Mouse (Mus musculus): ENCODE data around the gene Btbd8. TPM values are rescaled to one million over a fixed set of nuclear protein-coding genes. Genes with fewer than 3 reads are reported as not detected.

Btbd8 gene
- total RNA-seq, 2 experiments from 2014 or later = 157 to 161 TPM

DNA sequence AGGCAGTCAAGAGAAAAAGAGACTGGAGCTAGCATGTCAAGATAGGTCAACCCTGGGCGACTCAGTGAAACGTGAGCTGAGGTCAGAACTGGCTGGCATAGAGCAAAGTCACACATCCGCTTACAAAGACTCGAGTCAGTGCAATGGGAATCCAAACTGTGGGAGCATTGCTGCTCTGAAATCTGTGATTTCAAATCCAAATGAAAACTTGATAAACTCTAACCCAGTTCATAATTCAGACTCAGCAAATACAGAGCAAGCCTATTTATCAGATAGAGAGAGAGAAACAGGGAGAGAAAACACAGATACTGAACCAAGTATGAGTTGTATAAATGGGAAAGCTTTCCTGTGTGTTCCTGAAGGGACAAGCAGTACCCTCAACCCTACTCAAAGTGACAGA, 69.5 kb downstream of the Btbd8 start, which contains the start of gene Gm42669:
TSS of gene Gm42669 (plus strand) at position 301 of the 400 bp plus-strand sequence.
- DNase-seq (ENCODE audit: low spot score in 2 of 2) = no peak
- intact Hi-C loops (cut with DNase I) = no loop called here

DNA sequence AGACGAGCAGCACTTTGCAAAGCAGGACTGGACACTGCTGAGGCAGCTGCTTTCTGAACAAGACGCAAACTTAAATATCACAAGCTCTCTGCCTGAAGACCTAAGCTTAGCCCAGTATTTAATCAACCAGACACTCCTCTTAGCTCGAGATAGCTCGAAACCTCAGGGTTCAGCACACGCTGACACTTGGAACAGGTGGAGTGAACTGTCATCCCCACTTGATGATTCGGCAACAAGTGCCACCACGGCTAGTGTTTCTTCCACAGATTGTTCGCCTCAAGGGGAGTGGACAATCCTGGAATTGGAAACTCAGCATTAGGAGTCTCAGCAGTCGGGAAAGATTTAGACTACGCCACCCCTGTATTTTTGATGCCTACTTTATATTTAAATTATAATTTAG, 72.7 kb downstream of the Btbd8 start:
- DNase-seq (ENCODE audit: low spot score in 2 of 2) = no peak
- intact Hi-C loops (cut with DNase I) = no loop called here

DNA sequence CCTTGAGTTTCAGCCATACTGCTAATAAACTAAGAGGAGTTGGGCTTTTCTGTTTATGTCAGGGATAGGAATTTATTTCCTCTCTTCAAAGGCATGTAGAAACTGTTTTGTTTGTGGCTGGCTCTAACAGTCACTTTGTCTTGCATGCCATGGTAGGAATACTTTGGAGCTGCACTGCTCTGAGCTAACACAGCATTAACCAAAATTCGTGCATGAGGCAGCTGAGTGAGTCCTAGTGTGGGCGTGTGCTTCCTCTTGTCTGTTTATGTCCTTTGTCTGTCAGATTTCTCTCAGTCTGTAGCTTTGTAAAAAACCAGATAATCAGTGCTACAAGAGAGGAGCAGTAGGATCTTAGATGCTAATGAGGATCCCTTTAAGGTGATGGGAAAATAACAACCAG, 73.5 kb downstream of the Btbd8 start:
- intact Hi-C loops (cut with DNase I) = no loop called here
- no peak for DNase-seq (ENCODE audit: low spot score in 2 of 2)

DNA sequence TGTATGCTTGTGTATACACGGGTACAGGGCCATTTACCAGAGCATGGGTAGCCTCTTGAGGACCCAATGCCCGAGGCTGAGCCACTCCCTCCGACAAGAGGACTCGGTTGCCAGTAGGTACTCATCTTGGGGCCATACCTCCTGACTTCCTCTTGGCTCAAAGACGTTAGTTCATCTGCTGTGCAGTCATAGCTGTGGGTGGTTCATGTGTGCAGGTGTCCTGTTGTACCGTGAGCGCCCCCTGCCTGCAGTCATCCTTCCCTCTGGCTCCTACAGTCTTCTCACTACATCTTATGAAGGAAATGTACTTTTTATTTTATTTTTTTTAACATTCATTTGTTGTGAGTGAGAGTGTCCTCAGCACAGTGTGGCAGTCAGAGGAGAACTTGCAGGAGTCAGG, 75.8 kb downstream of the Btbd8 start:
- peak in 1 of 2 experiments; percentile 71 for DNase-seq (ENCODE audit: low spot score in 2 of 2)
- intact Hi-C loops (cut with DNase I) = no loop called here

DNA sequence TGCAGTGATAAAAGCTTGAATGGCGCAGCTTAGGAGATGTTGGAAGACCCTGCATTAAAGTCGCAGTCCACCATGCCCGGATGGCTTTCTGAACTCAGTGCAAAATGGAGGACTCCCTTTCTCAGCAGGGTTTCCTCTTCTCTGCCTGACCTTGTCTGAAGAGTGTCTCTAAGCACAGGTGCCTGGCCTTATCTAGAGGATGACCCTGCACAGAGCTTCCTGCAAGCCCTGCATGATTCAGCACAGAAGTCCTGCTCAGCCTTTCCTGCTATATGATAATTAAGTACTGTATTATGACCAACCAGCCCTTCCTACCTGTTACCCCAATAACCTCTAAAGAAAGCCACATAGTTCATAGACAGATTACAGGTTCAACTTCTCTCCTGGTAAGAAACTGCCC, 77.7 kb downstream of the Btbd8 start:
- DNase-seq (ENCODE audit: low spot score in 2 of 2) = no peak
- intact Hi-C loops (cut with DNase I) = no loop called here

DNA sequence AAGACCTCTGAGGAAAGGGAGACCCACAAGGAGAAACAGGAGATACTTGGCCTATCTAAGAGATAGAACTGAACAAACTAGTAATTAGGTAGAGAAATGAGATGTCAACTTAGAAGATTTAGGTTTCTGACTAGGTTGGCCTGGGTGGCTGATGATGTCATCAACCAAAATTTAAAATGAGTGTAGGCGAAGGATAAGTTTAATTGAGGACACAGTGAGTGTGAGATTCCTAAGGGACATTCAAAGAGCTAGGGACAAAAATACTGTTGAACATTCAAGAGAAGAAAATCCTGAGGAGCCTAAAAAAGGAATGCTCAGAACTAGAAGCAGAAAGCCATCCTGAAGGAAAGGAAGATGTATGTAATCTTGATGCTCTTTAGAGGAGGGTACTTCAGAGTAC, 78.3 kb downstream of the Btbd8 start:
- intact Hi-C loops (cut with DNase I) = no loop called here
- DNase-seq (ENCODE audit: low spot score in 2 of 2) = peak in 1 of 2 experiments; percentile 86

DNA sequence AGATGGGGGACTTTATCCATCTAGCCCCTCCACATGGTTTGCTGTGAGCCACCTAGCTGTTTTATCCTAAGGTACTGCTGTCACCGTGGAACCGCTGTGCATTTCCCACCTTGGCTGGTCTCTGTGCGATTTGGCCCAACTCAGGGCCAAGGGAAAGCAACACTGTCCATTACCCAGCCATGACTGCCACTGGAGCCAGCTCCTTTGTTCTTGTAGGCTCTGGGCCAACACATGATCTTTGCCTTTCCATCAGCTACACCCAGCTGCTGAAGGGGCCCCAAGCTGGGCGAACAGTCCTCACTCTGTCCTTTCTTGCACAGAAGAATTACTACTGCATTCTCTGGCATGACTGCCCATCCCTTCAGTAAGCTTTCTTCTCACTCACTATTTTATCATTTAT, 80.8 kb downstream of the Btbd8 start:
- DNase-seq (ENCODE audit: low spot score in 2 of 2) = no peak
- intact Hi-C loops (cut with DNase I) = no loop called here

DNA sequence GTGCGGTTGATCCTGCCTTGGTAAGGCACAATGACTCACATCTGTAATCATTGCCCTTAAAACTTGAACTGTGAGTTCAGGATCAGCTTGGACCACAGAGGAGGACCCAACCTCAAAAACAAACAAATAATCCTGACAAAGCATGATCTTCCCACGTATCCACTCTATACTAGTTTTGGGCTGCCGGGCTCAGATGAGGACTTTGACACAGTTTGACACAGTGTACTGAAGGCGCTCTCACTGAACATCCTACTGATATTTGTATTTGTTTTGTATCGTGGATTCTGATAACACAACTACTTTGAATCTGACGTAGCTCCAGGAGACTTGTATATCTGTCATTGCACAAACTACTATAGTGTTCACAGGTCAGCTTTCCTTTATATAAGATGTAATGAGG, 83.6 kb downstream of the Btbd8 start:
- no peak for DNase-seq (ENCODE audit: low spot score in 2 of 2)
- intact Hi-C loops (cut with DNase I) = no loop called here

DNA sequence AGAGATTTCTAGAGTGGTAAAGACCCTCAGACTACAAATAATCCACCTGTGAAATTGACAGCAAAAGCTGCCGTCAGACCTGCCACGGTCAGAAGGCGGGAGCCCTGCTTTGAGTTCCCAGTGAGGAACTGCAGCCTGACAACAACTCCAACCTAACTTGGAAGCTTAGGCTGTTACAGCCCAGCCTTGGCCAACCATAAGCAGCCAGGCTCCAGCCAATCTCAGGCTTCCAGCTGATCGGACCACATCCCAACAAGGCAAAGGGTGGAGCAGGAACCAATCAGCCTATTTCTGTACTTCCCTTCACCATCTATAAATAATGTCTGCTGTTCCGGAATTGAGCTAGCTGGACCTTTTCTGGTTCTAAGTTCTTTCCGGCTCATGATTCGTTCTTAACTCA, 84.1 kb downstream of the Btbd8 start:
- DNase-seq (ENCODE audit: low spot score in 2 of 2) = peak; percentile 38 to 86
- intact Hi-C loops (cut with DNase I) = loop anchor here (2.0 kb wide), 1 partner anchor 117 kb away; no protein-coding TSS in a partner anchor

DNA sequence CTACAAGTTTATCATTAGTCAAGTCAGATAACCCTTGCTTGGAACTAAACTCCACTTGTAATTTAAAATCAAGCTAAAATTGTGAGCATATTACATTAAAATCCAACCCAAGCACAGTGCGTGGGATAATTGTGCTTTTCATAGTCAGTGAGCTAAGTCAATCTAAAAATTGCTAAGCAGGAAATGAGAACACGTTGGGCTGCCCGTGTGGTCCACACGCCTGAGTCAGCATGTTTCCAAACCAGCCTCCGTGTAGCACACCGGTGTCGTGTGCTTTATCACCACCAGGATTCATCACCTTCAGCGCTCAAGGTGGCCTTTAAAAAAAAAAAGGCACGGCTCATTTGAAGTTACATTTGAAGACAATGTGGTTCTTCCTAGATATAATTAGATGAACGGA, 86.5 kb downstream of the Btbd8 start:
- peak; percentile 52 to 89 for DNase-seq (ENCODE audit: low spot score in 2 of 2)
- intact Hi-C loops (cut with DNase I) = no loop called here

DNA sequence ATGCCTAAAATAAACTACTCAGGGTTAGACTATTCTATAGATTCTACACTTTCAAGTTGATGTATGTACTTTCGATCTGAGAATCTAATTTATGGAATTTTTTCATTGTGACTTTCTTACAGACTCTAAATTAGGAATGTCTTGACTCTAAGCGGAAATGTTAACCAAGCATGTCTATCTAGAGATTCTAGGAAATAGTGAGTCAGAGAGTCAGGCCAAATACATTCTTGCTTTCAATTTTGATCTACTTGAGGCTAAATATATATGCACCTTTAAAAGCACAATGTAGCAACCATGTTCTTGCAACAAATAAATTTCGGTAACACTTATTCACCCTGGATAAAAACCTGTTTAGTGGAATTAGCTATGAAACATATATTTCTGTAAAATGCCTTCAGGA, 91.1 kb downstream of the Btbd8 start:
- DNase-seq (ENCODE audit: low spot score in 2 of 2) = no peak
- intact Hi-C loops (cut with DNase I) = no loop called here

DNA sequence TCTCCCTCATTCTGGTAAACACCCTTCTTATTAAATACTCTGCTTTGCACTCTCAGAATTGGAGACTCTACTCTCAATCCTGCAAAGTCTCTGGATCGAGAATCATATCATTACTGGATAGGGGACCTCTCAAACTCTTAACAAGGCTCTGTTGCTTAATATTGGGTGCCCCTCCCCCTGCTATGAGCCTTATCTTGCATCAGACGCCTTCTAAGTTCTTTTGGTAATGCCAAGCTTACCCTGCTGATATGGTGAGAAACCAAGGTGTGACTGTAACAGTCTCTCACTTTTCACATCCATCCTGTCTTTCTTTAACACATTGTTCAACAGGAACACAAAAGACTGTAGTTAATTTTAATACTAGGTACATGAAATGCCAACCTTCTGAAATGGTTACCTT, 95.8 kb downstream of the Btbd8 start:
- intact Hi-C loops (cut with DNase I) = no loop called here
- no peak for DNase-seq (ENCODE audit: low spot score in 2 of 2)

DNA sequence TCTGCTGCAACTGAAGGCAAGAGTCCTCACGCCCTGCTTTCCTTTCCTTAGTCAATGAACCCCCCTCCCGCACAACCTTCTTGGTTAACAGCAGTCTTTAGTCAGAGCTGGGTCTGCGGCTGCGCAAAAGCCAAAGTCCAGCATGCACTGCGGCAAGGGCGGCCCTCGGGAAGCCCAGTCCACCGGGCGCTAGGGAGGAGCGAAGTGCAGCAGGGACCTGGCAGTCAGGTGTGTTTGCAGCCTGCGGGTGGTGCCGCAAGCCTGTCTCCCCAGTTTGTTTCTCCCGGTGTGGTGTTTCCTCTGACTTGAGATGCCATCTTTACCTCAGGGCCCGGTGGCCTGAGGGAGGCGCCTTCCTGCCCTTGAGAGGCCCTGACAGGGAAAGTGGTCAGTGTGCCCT, 96.8 kb downstream of the Btbd8 start, which contains the start of gene 1700028K03Rik:
TSS of gene 1700028K03Rik (plus strand) at position 129 of the 400 bp plus-strand sequence.
- intact Hi-C loops (cut with DNase I) = no loop called here
- no peak for DNase-seq (ENCODE audit: low spot score in 2 of 2)

DNA sequence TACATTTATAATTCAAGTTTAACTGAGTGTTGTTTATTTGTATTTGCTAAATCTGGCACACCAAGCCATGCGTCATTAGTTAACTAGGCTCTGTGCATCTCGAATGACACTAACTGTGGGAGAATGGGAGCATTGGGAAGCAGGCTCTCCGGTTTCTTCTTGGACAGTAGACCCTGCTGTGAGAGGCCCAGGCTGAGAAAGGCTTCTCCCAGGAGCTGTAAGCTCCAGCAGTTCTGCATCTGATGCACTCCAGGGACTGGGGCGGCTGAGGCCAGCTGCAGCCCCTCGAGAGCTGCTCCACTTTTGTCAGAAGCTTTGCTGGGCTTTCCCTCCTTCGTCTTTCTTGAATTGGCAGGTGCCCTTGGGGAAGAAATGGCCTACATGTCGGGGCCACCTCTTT, 103.9 kb downstream of the Btbd8 start:
- intact Hi-C loops (cut with DNase I) = no loop called here
- no peak for DNase-seq (ENCODE audit: low spot score in 2 of 2)

DNA sequence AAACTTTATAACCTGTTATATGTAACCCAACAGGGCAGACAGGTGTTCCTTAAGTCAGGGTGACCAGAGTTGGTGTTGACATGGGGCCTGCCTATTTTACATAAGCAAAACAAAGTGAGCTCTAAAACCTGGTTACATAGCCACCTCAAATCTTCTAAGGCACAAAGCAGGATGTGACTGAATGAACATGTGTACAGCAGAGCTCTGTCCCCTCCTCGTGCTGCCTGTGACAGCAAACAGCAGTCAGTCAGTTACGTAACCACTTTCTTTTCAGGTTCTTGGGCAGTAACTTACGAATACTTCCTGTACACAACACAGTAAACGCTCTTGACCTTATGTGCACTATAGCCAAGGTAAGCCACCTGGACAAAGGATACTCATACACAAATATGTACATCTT, 108.1 kb downstream of the Btbd8 start:
- intact Hi-C loops (cut with DNase I) = no loop called here
- no peak for DNase-seq (ENCODE audit: low spot score in 2 of 2)

DNA sequence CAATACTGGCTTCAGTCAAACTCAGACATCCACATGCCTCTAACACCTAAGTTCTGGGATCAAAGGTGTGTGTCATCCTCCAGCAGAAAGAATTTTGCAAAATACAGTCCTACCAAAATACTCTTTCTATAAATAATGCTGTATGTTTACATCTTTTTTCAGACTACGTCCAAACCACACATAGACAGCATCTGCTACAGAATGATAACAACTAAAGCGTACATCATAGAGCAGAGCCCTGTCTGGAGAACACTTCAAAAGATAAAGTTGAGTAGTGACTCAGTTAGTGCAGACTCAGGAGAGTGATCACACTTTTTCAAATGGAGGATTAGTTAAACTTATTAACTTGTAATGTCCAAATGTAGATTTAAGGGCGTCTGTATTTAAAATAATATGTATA, 110.2 kb downstream of the Btbd8 start:
- intact Hi-C loops (cut with DNase I) = no loop called here
- DNase-seq (ENCODE audit: low spot score in 2 of 2) = no peak

DNA sequence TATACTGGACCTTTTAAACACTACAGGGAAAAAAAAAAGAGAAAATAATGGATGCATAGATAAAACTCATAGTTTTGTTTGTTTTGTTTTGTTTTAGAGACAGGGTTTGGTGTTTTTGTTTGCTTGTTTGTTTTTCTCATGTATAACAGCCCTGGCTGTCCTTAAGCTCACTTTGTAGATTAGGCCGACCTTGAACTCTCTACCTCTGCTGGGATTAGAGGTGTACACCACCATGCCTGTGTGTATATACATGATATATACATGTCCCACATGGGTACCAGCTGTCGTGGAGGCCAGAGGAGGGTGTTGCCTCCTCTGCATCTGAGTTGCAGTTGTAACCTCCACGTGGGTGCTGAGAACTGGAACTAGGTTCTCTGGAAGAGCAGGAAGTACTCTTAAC, 110.6 kb downstream of the Btbd8 start:
- no peak for DNase-seq (ENCODE audit: low spot score in 2 of 2)
- intact Hi-C loops (cut with DNase I) = no loop called here

DNA sequence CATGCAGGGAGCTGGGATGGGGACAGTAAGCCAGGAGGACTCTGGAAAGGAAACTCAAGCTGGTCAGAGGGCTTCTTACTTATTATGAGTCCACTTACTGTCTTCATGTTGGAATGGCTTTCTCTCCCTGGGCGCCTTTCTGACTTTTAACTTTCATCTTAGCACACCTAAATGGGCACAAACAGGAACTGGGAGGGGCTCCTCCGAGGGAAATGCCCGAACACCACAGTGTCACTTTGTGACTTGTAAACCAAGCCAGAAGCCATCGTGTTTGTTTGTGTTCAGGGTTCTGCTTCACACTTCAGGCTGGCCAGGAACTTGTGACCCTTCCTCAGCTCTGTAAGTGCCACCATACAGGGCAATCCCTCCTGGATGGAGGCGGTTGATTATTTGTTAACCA, 116.5 kb downstream of the Btbd8 start:
- DNase-seq (ENCODE audit: low spot score in 2 of 2) = no peak
- intact Hi-C loops (cut with DNase I) = no loop called here

DNA sequence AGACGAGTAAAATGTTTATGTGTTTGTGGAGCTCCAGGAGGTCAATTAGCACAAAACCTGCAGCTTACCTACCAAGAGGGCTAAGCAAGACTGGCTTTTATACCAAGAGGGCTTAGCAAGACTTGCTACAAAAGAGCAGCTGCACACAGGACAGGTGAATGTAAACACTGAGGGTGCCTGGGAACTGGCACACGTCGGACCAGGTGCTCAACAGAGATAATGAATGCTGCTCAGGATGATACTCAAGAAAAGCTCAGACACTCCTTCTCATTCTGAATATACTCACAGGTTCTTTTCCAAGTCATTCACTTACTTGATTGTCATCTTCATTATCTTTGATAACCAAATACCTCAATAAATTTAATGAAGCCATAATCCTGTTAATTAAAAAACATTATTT, 119.2 kb downstream of the Btbd8 start:
- intact Hi-C loops (cut with DNase I) = no loop called here
- no peak for DNase-seq (ENCODE audit: low spot score in 2 of 2)
